Comparison of ENCODE assay signal across 8 mouse cellular contexts in the genomic region with DNA sequence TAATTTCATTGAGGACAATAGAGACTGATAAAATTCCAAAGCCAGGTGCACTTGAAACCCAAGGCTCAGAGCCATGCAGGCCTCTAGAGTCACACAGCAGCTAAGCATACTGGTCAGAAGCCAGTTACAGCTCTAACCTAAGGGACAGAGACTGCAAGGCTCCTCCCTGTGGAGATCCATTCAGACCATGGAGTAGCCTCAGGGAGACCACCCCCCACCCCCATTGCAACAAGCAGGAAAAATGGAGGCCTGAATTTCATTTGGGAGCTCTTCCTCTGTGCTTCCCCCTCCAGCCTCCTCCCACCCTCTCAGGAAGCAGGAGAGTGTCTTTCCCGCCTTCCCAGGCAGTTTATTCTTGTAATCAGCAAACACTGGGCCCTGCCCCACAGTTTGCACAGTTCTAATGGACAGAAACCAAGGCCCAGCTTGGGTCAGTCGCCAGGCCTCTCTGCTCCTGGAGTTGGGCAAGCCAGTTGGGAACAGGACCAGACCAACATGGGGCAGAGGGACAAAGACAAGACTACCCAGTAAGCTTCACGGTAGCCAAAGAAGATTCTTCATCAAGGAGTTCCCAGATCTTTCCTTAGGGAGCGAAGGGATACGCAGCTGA. TPM values are rescaled to one million over a fixed set of nuclear protein-coding genes. Genes with fewer than 3 reads are reported as not detected.
DNase-seq lines count a peak whose midpoint lies in the region; ATAC-seq lines count a peak whose summit lies in the region.
"Had no signal": no experiment of that assay in that cellular context is flagged by ENCODE, and none has a peak within 500 bp of the region (broad histone marks: within the 10 kb centered on the region; RNA-seq: fewer than 3 reads in every experiment).

No protein-coding gene starts in this region.

- WGBS in neural tube, embryonic 11.5 days = 3% methylated on average over 5 of the region's 5 CpGs
- 2% methylated on average over 5 of the region's 5 CpGs for WGBS in forebrain, embryonic 14.5 days
- WGBS in liver, embryonic 11.5 days = 21% methylated on average over 5 of the region's 5 CpGs
- WGBS in neural tube, embryonic 12.5 days = 2% methylated on average over 5 of the region's 5 CpGs

- H3K36me3 ChIP-seq in neural tube, embryonic 11.5 days (ENCODE audit: control insufficient read depth, insufficient read depth, low read length) = 0 out of 2 replicates have a peak, but pooled peaks cover 3% of the 10 kb centered on the region
- H3K36me3 ChIP-seq in forebrain, embryonic 14.5 days (ENCODE audit: control insufficient read depth, insufficient read depth, low read length) = peaks cover 3% of the 10 kb centered on the region; the same call in 1 of the 2 replicates
- no peaks in the 10 kb centered on the region for H3K36me3 ChIP-seq in liver, embryonic 11.5 days (ENCODE audit: control insufficient read depth, insufficient read depth, low read length)
- H3K36me3 ChIP-seq in neural tube, embryonic 12.5 days = peaks cover 12% of the 10 kb centered on the region; the same call in 1 of the 2 replicates

- peak overlapping the region; percentile 98 for H3K27ac ChIP-seq in neural tube, embryonic 11.5 days (ENCODE audit: low read depth, low read length)
- peak overlapping the region; percentile 98 for H3K27ac ChIP-seq in forebrain, embryonic 14.5 days (ENCODE audit: low read depth, low read length)
- peak overlapping the region; percentile 95 for H3K27ac ChIP-seq in liver, embryonic 11.5 days (ENCODE audit: low read depth, low read length)
- peak overlapping the region; percentile 94 for H3K27ac ChIP-seq in neural tube, embryonic 12.5 days
- H3K27ac ChIP-seq: macrophage had no signal

- H3K9ac ChIP-seq in neural tube, embryonic 11.5 days (ENCODE audit: low read length) = peak overlapping the region; percentile 98
- peak overlapping the region; percentile 94 for H3K9ac ChIP-seq in forebrain, embryonic 14.5 days (ENCODE audit: low read length)
- H3K9ac ChIP-seq in liver, embryonic 11.5 days (ENCODE audit: low read depth, low read length) = peak overlapping the region; percentile 98
- H3K9ac ChIP-seq in neural tube, embryonic 12.5 days = peak overlapping the region; percentile 92

- no peak for DNase-seq in neural tube, embryonic 11.5 days (ENCODE audit: low spot score)
- no peak for DNase-seq in neural tube, embryonic 10.5 days (ENCODE audit: extremely low spot score, low spot score)
- DNase-seq in forebrain, embryonic 14.5 days (ENCODE audit: low spot score) = peak; percentile 23
- peak; percentile 41 for DNase-seq in liver, embryonic 11.5 days (ENCODE audit: low spot score)
- no peak for DNase-seq in frontal cortex, postnatal 10 days (ENCODE audit: low spot score in 2 of 2)
- DNase-seq in spleen, adult 12 weeks (ENCODE audit: low spot score) = no peak

- H3K4me3 ChIP-seq in neural tube, embryonic 11.5 days (ENCODE audit: low read depth, low read length) = peak overlapping the region; percentile 69
- peak overlapping the region; percentile 75 for H3K4me3 ChIP-seq in forebrain, embryonic 14.5 days (ENCODE audit: low read depth, low read length)
- H3K4me3 ChIP-seq in liver, embryonic 11.5 days (ENCODE audit: low read depth, low read length) = peak overlapping the region; percentile 74
- peak overlapping the region; percentile 79 for H3K4me3 ChIP-seq in neural tube, embryonic 12.5 days

- H3K27me3 ChIP-seq in neural tube, embryonic 11.5 days (ENCODE audit: control insufficient read depth, insufficient read depth, low read length) = no peaks in the 10 kb centered on the region
- no peaks in the 10 kb centered on the region for H3K27me3 ChIP-seq in forebrain, embryonic 14.5 days (replicated peaks; ENCODE audit: control insufficient read depth, insufficient read depth, low read length)
- peaks cover 8% of the 10 kb centered on the region for H3K27me3 ChIP-seq in liver, embryonic 11.5 days (replicated peaks; ENCODE audit: control insufficient read depth, insufficient read depth, low read length)
- H3K27me3 ChIP-seq in neural tube, embryonic 12.5 days (replicated peaks) = no peaks in the 10 kb centered on the region

- peak overlapping the region; percentile 96 for H3K4me2 ChIP-seq in neural tube, embryonic 11.5 days (ENCODE audit: low read depth)
- peak overlapping the region; percentile 89 for H3K4me2 ChIP-seq in forebrain, embryonic 14.5 days (ENCODE audit: low read length)
- H3K4me2 ChIP-seq in liver, embryonic 11.5 days = peak overlapping the region; percentile 90
- H3K4me2 ChIP-seq in neural tube, embryonic 12.5 days (replicated peaks) = peak overlapping the region; percentile 74

- H3K9me3 ChIP-seq in neural tube, embryonic 11.5 days (ENCODE audit: control insufficient read depth, low read length) = no peaks in the 10 kb centered on the region
- no peaks in the 10 kb centered on the region for H3K9me3 ChIP-seq in forebrain, embryonic 14.5 days (replicated peaks; ENCODE audit: control insufficient read depth, low read length)
- no peaks in the 10 kb centered on the region for H3K9me3 ChIP-seq in liver, embryonic 11.5 days (ENCODE audit: control insufficient read depth, low read length)
- H3K9me3 ChIP-seq in neural tube, embryonic 12.5 days = no peaks in the 10 kb centered on the region

- H3K4me1 ChIP-seq in neural tube, embryonic 11.5 days (ENCODE audit: control insufficient read depth, insufficient read depth, low read length) = peaks cover 41% of the 10 kb centered on the region
- H3K4me1 ChIP-seq in forebrain, embryonic 14.5 days (ENCODE audit: control insufficient read depth, insufficient read depth, low read length) = peaks cover 52% of the 10 kb centered on the region
- H3K4me1 ChIP-seq in liver, embryonic 11.5 days (replicated peaks; ENCODE audit: control insufficient read depth, insufficient read depth, low read length) = peaks cover 63% of the 10 kb centered on the region
- peaks cover 58% of the 10 kb centered on the region for H3K4me1 ChIP-seq in neural tube, embryonic 12.5 days

- no peak; the same call in 1 of the 2 replicates for ATAC-seq in neural tube, embryonic 11.5 days (ENCODE audit: insufficient read depth, low FRiP score, low TSS enrichment)
- no peak for ATAC-seq in forebrain, embryonic 14.5 days
- ATAC-seq in liver, embryonic 11.5 days (replicated peaks; ENCODE audit: low FRiP score) = no peak
- no peak for ATAC-seq in neural tube, embryonic 12.5 days (ENCODE audit: low FRiP score, low read depth)

RNA-seq across cellular contexts. Expression of gene Gm19426, which starts 1.5 kb away (rescaled TPM):
- polyA plus RNA-seq in neural tube, embryonic 11.5 days (2014; fragmentation: Nextera tagmentation; extraction: Ambion mirVana) = 4.5 and 5.1 TPM in 2 replicates
- 3.1 and 3.8 TPM in 2 replicates for polyA plus RNA-seq in forebrain, embryonic 14.5 days (2014; fragmentation: Nextera tagmentation; extraction: Ambion mirVana)
- 2.9 and 3.3 TPM in 2 replicates for polyA plus RNA-seq in liver, embryonic 11.5 days (2014; fragmentation: Nextera tagmentation; extraction: Ambion mirVana)
- 7.8 and 9.0 TPM in 2 replicates for polyA plus RNA-seq in neural tube, embryonic 12.5 days (2016; fragmentation: Nextera tagmentation; extraction: Ambion mirVana)
- polyA plus RNA-seq: macrophage had no signal

RNA-seq across cellular contexts. Expression of gene Ypel4, which starts 8.1 kb away (rescaled TPM):
- polyA plus RNA-seq in neural tube, embryonic 11.5 days (2014; fragmentation: Nextera tagmentation; extraction: Ambion mirVana) = 10.5 and 12.9 TPM in 2 replicates
- 14.2 and 16.3 TPM in 2 replicates for polyA plus RNA-seq in forebrain, embryonic 14.5 days (2014; fragmentation: Nextera tagmentation; extraction: Ambion mirVana)
- polyA plus RNA-seq in liver, embryonic 11.5 days (2014; fragmentation: Nextera tagmentation; extraction: Ambion mirVana) = 11.4 and 14.2 TPM in 2 replicates
- polyA plus RNA-seq in neural tube, embryonic 12.5 days (2016; fragmentation: Nextera tagmentation; extraction: Ambion mirVana) = 20.5 and 21.4 TPM in 2 replicates
- polyA plus RNA-seq: macrophage had no signal

RNA-seq across cellular contexts. Expression of gene Clp1, which starts 14.8 kb away (rescaled TPM):
- polyA plus RNA-seq in neural tube, embryonic 11.5 days (2014; fragmentation: Nextera tagmentation; extraction: Ambion mirVana) = 47.2 and 48.5 TPM in 2 replicates
- polyA plus RNA-seq in forebrain, embryonic 14.5 days (2014; fragmentation: Nextera tagmentation; extraction: Ambion mirVana) = 28.7 and 32.3 TPM in 2 replicates
- polyA plus RNA-seq in liver, embryonic 11.5 days (2014; fragmentation: Nextera tagmentation; extraction: Ambion mirVana) = 59.3 and 63.4 TPM in 2 replicates
- polyA plus RNA-seq in neural tube, embryonic 12.5 days (2016; fragmentation: Nextera tagmentation; extraction: Ambion mirVana) = 36.4 and 37.1 TPM in 2 replicates

RNA-seq across cellular contexts. Expression of gene Zdhhc5, which starts 27.0 kb away (rescaled TPM):
- polyA plus RNA-seq in neural tube, embryonic 11.5 days (2014; fragmentation: Nextera tagmentation; extraction: Ambion mirVana) = 27.4 and 27.6 TPM in 2 replicates
- polyA plus RNA-seq in forebrain, embryonic 14.5 days (2014; fragmentation: Nextera tagmentation; extraction: Ambion mirVana) = 16.5 and 23.6 TPM in 2 replicates
- polyA plus RNA-seq in liver, embryonic 11.5 days (2014; fragmentation: Nextera tagmentation; extraction: Ambion mirVana) = 26.5 and 28.8 TPM in 2 replicates
- 24.3 and 27.1 TPM in 2 replicates for polyA plus RNA-seq in neural tube, embryonic 12.5 days (2016; fragmentation: Nextera tagmentation; extraction: Ambion mirVana)

RNA-seq across cellular contexts. Expression of gene Serping1, which starts 33.3 kb away (rescaled TPM):
- polyA plus RNA-seq in neural tube, embryonic 11.5 days (2014; fragmentation: Nextera tagmentation; extraction: Ambion mirVana) = 30.9 and 31.9 TPM in 2 replicates
- polyA plus RNA-seq in forebrain, embryonic 14.5 days (2014; fragmentation: Nextera tagmentation; extraction: Ambion mirVana) = 32.1 and 32.7 TPM in 2 replicates
- 38.4 and 43.2 TPM in 2 replicates for polyA plus RNA-seq in liver, embryonic 11.5 days (2014; fragmentation: Nextera tagmentation; extraction: Ambion mirVana)
- polyA plus RNA-seq in neural tube, embryonic 12.5 days (2016; fragmentation: Nextera tagmentation; extraction: Ambion mirVana) = 33.8 and 34.5 TPM in 2 replicates

Comparison
In these comparisons a context has a peak if more than half of its experiments do, and no peak if none do; other contexts are left out.
1. DNase-seq: peak in forebrain, embryonic 14.5 days (single experiment) and liver, embryonic 11.5 days (single experiment); none in neural tube, embryonic 11.5 days (single experiment), neural tube, embryonic 10.5 days (single experiment), frontal cortex, postnatal 10 days (0 of 2) and spleen, adult 12 weeks (single experiment).
2. Peak in every context shown above with its lines, with median percentiles within 50 percentile points of each other: H3K27ac ChIP-seq, H3K4me2 ChIP-seq, H3K4me3 ChIP-seq and H3K9ac ChIP-seq.